Mouse (Mus musculus) heart, adult 2 months (tissue): Measurements from ENCODE around the gene Cpne4. TPM values are rescaled to one million over a fixed set of nuclear protein-coding genes. Genes with fewer than 3 reads are reported as not detected.

ENCODE experiments used
- DNase-seq, 2 experiments: peaks; one replicate each; pipeline ENCODE4 v3.0.0; 2021
- H3K27ac ChIP-seq: fragments of 200-600 bp; 2 replicates; pipeline ENCODE4 v1.8.1; 2022
- H3K27me3 ChIP-seq: fragments of 200-500 bp; 2 replicates; pipeline ENCODE4 v1.6.1; 2012; ENCODE audit warnings: mild to moderate bottlenecking, low read length, inconsistent platforms, mixed read lengths; ENCODE audit not compliant: control insufficient read depth, insufficient read depth
- H3K36me3 ChIP-seq: fragments of 200-500 bp; 2 replicates; pipeline ENCODE4 v1.6.1; 2012; ENCODE audit warnings: low read length, inconsistent platforms; ENCODE audit not compliant: control insufficient read depth, insufficient read depth
- H3K4me1 ChIP-seq: fragments of 200-500 bp; 2 replicates; pipeline ENCODE4 v1.6.1; 2011; ENCODE audit warnings: low read length; ENCODE audit not compliant: control insufficient read depth, insufficient read depth
- H3K4me3 ChIP-seq: fragments of 200-600 bp; 2 replicates; pipeline ENCODE4 v1.8.1; 2022
- H3K79me2 ChIP-seq: fragments of 200-500 bp; replicated peaks from 2 replicates; pipeline ENCODE4 v1.6.1; 2012; ENCODE audit warnings: mild to moderate bottlenecking, inconsistent platforms, low read length, moderate library complexity, mixed read lengths; ENCODE audit not compliant: control insufficient read depth, insufficient read depth
- H3K9ac ChIP-seq: fragments of 200-500 bp; 2 replicates; pipeline ENCODE4 v1.6.1; 2012; ENCODE audit warnings: low read depth, mild to moderate bottlenecking, control low read depth, inconsistent platforms, low read length, mixed read lengths
- CTCF ChIP-seq: fragments of 200-600 bp; IDR thresholded peaks from 2 replicates; pipeline ENCODE4 v1.8.1; 2022; ENCODE audit warnings: antibody characterized with exemption, mild to moderate bottlenecking, moderate library complexity
- EP300 ChIP-seq: fragments of 200-500 bp; IDR thresholded peaks from 2 replicates; pipeline ENCODE4 v1.6.1; 2011; ENCODE audit warnings: low read depth, low read length, control low read depth; ENCODE audit not compliant: insufficient read depth
- POLR2A ChIP-seq: fragments of 200-500 bp; IDR thresholded peaks from 2 replicates; pipeline ENCODE4 v1.6.1; 2011; ENCODE audit warnings: mild to moderate bottlenecking, low read depth, low read length, control low read depth; ENCODE audit not compliant: insufficient read depth
- WGBS: fragments of 180-500 bp; shearing (Covaris S2); methylation state at CpG from one replicate; pipeline ENCODE4 v1.1.7; 2018; 5-methylcytosine and 5-hydroxymethylcytosine counted together
- intact Hi-C: fragments of 180-260 bp; cut with DNase I; formaldehyde crosslinking; loops from one replicate; pipeline ENCODE4 v1.15.1; 2025
- polyA plus RNA-seq: library from polyadenylated mRNA; depleted of rRNA; stranded (reverse); fragments of >200 nt; gene quantifications from 2 replicates; pipeline ENCODE4 v1.2.3, GENCODE M21; 2012
- total RNA-seq, 2 experiments: library from RNA; stranded (reverse); gene quantifications; 2 replicates each; pipeline ENCODE4 v1.2.3; 2021

Cpne4 gene
- total and polyA plus RNA-seq, 3 experiments: 0.08 TPM; not detected in 1

- intact Hi-C loops: no loop called here
- WGBS: 63% methylated on average over 2 of the region's 2 CpGs
- Histone ChIP-seq H3K4me1 (no peaks in the 10 kb centered on the region), H3K9ac (no peak overlapping the region), H3K79me2 (no peaks in the 10 kb centered on the region), H3K27ac (no peak overlapping the region), H3K27me3 (no peaks in the 10 kb centered on the region), H3K4me3 (no peak overlapping the region), H3K36me3 (no peaks in the 10 kb centered on the region)
- no peak for DNase-seq
- TF ChIP-seq POLR2A: no peak
- no peak for TF ChIP-seq CTCF
- TF ChIP-seq EP300: no peak
Observed at GRCm38 (mm10) chr9:104594979-104595378, 47.9 kb downstream of the Cpne4 start.

DNA sequence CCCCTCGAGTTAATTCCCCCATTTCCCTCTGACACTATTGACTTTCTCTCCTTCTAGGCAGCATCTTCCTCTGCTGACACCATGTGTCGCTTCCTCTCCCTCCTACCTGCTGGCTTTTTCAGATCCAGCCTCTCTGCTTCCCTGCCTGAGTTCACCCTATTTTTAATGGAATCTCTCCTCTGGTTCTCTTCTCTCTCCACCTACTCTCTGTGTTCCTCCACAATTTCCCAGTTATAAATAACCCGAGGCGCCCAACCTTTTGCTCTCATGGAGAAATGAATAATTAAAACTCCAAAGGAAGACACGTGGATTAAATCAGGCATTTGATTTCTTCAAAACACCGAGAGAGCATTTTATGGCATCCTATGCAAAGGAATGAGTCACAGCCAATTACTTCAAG is 65.4 kb downstream of the Cpne4 start:
- no peak for DNase-seq
- no peaks in the 10 kb centered on the region for H3K36me3 ChIP-seq
- H3K9ac ChIP-seq: no peak overlapping the region
- no peak for TF ChIP-seq CTCF
- no peak for TF ChIP-seq POLR2A
- TF ChIP-seq EP300: no peak
- H3K27me3 ChIP-seq: no peaks in the 10 kb centered on the region
- no peak overlapping the region for H3K4me3 ChIP-seq
- intact Hi-C loops: no loop called here
- no peaks in the 10 kb centered on the region for H3K4me1 ChIP-seq
- H3K79me2 ChIP-seq: no peaks in the 10 kb centered on the region
- H3K27ac ChIP-seq: no peak overlapping the region
- WGBS: 69% methylated on average over 6 of the region's 6 CpGs

DNA sequence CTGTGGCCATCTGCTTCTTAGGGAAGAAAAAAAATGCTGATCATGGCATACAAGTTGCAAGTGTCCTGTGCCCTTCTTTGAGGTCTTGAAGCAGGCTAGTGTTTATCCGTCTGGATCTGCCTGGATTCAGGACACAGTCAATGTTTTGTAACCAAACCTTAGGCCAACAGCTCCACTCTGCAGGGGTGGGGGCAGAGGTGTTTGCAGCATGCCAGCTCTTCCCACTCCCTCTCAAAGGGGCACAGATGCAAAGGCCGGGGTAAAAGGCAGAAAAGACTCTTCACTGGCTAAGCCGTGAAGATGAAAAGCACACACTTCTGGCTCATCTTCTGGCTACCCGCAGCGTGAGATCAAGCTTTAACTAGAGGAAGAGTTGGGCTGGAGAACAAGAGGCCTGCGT is 69.6 kb downstream of the Cpne4 start:
- H3K27me3 ChIP-seq: no peaks in the 10 kb centered on the region
- 55% methylated on average over 6 of the region's 6 CpGs for WGBS
- H3K36me3 ChIP-seq: no peaks in the 10 kb centered on the region
- no peaks in the 10 kb centered on the region for H3K4me1 ChIP-seq
- H3K79me2 ChIP-seq: no peaks in the 10 kb centered on the region
- H3K27ac ChIP-seq: no peak overlapping the region
- TF ChIP-seq CTCF (no peak), POLR2A (no peak), EP300 (no peak)
- intact Hi-C loops: no loop called here
- DNase-seq: no peak
- no peak overlapping the region for H3K4me3 ChIP-seq
- H3K9ac ChIP-seq: no peak overlapping the region

- no peak overlapping the region for H3K27ac ChIP-seq
- H3K27me3 ChIP-seq: no peaks in the 10 kb centered on the region
- intact Hi-C loops: no loop called here
- no peaks in the 10 kb centered on the region for H3K36me3 ChIP-seq
- TF ChIP-seq CTCF: no peak
- H3K9ac ChIP-seq: no peak overlapping the region
- no peaks in the 10 kb centered on the region for H3K79me2 ChIP-seq
- H3K4me1 ChIP-seq: no peaks in the 10 kb centered on the region
- 70% methylated on average over 4 of the region's 4 CpGs for WGBS
- no peak overlapping the region for H3K4me3 ChIP-seq
- DNase-seq: no peak
Observed at GRCm38 (mm10) chr9:104623564-104623963, 76.5 kb downstream of the Cpne4 start.

DNA sequence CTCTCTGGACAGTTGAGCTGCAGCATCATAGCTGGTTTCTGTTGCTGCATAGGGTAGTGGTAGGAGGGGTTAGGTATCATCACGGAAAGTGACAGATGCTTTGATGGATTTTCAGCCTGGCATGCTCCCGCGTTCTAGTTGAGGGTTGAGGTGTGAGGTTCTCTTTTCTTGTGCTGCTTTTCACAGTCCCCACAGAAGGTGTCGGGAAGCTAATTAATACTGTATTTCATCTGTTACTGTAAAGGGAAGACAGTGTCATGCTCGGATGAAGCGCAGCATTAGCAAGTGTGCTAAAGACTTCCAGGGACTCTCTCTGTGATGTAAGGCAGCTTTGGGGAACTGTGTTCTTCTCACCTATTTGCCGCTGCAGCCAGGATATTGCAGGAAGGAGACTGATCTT is 80.7 kb downstream of the Cpne4 start:
- Histone ChIP-seq H3K27me3 (no peaks in the 10 kb centered on the region), H3K27ac (no peak overlapping the region), H3K79me2 (no peaks in the 10 kb centered on the region), H3K9ac (no peak overlapping the region), H3K36me3 (no peaks in the 10 kb centered on the region), H3K4me1 (no peaks in the 10 kb centered on the region), H3K4me3 (no peak overlapping the region)
- intact Hi-C loops: no loop called here
- TF ChIP-seq POLR2A (no peak), CTCF (no peak), EP300 (no peak)
- WGBS: 32% methylated on average over 7 of the region's 7 CpGs
- no peak for DNase-seq

DNA sequence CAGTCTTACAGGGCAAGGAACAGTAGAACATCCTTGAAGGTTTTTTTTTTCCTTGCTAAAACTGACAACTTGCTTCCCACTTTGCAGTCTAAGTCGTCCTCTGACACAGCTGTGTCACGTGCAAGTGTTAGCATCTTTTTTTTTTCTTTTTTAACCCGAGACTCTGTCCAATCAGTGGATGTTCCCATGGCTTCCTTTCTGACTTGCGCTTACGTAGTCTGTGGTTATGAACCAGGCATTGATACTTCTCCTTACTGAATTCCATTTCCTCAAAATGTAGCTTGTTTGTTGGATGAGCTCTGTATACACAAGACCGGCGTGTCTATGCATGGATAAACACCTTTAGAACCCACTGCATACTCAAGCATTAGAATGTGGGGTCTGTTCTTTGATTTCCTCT is 82.2 kb downstream of the Cpne4 start:
- TF ChIP-seq CTCF (no peak), POLR2A (no peak), EP300 (no peak)
- WGBS: 66% methylated on average over 7 of the region's 7 CpGs
- H3K4me1 ChIP-seq: no peaks in the 10 kb centered on the region
- H3K27ac ChIP-seq: no peak overlapping the region
- H3K9ac ChIP-seq: no peak overlapping the region
- DNase-seq: no peak
- H3K79me2 ChIP-seq: no peaks in the 10 kb centered on the region
- no peak overlapping the region for H3K4me3 ChIP-seq
- no peaks in the 10 kb centered on the region for H3K36me3 ChIP-seq
- H3K27me3 ChIP-seq: no peaks in the 10 kb centered on the region
- intact Hi-C loops: no loop called here
